Mouse (Mus musculus) hindbrain, embryonic 10.5 days (tissue): ENCODE results near the gene Mien1. TPM values are rescaled to one million over a fixed set of nuclear protein-coding genes. Genes with fewer than 3 reads are reported as not detected.

Source experiments
- DNase-seq: peaks from one replicate; pipeline ENCODE4 v3.0.0-alpha.2; 2017; ENCODE audit warnings: low spot score
- H3K27ac ChIP-seq: fragments of 300-500 bp; sonication (generic); 2 replicates; pipeline ENCODE4 v1.5.1; 2016; ENCODE audit warnings: mild to moderate bottlenecking, moderate library complexity
- H3K27me3 ChIP-seq: fragments of 300-500 bp; sonication (generic); 2 replicates; pipeline ENCODE4 v1.6.1; 2016; ENCODE audit warnings: mild to moderate bottlenecking; ENCODE audit not compliant: poor library complexity, insufficient read depth, severe bottlenecking
- H3K36me3 ChIP-seq: fragments of 300-500 bp; sonication (generic); 2 replicates; pipeline ENCODE4 v1.6.1; 2016; ENCODE audit warnings: mild to moderate bottlenecking, moderate library complexity
- H3K4me1 ChIP-seq: fragments of 300-500 bp; sonication (generic); replicated peaks from 2 replicates; pipeline ENCODE4 v1.6.1; 2016; ENCODE audit warnings: mild to moderate bottlenecking
- H3K4me3 ChIP-seq: fragments of 300-500 bp; sonication (generic); 2 replicates; pipeline ENCODE4 v1.5.1; 2016; ENCODE audit warnings: mild to moderate bottlenecking, moderate library complexity
- H3K9me3 ChIP-seq: fragments of 300-500 bp; sonication (generic); 2 replicates; pipeline ENCODE4 v1.6.1; 2016; ENCODE audit warnings: mild to moderate bottlenecking, moderate library complexity
- WGBS: fragments of 180-500 bp; shearing (Covaris S2); methylation state at CpG from one replicate; pipeline ENCODE4 v1.1.7; 2016; 5-methylcytosine and 5-hydroxymethylcytosine counted together
- polyA plus RNA-seq: library from polyadenylated mRNA; unstranded; fragments of >200 nt; fragmentation: Nextera tagmentation; extraction: Ambion mirVana; gene quantifications from 2 replicates; pipeline ENCODE4 v1.2.1, GENCODE M21; 2016

The Mien1 gene
- polyA plus RNA-seq, 1 experiment from 2014 or later = 161 TPM

- 94% methylated on average over 1 of the region's 1 CpGs for WGBS
- no peak for DNase-seq
- Histone ChIP-seq H3K4me3 (no peak overlapping the region), H3K9me3 (no peaks in the 10 kb centered on the region), H3K27me3 (peaks cover 38% of the 10 kb centered on the region), H3K4me1 (peaks cover 31% of the 10 kb centered on the region), H3K36me3 (no peaks in the 10 kb centered on the region), H3K27ac (no peak overlapping the region)
Observed at GRCm38 (mm10) chr11:98443688-98444087, 4.9 kb upstream of the Mien1 start.

GRCm38 (mm10) chr11:98437441-98437840 is 1.4 kb downstream of the Mien1 start:
- no peak for DNase-seq
- H3K4me1 ChIP-seq = peaks cover 11% of the 10 kb centered on the region
- H3K9me3 ChIP-seq = no peaks in the 10 kb centered on the region
- H3K4me3 ChIP-seq = no peak overlapping the region
- 87% methylated on average over 6 of the region's 6 CpGs for WGBS
- H3K27me3 ChIP-seq = no peaks in the 10 kb centered on the region
- H3K27ac ChIP-seq = no peak overlapping the region
- H3K36me3 ChIP-seq = peaks cover 49% of the 10 kb centered on the region

GRCm38 (mm10) chr11:98435723-98436122 is 3.1 kb downstream of the Mien1 start:
- WGBS = 92% methylated on average over 9 of the region's 9 CpGs
- Histone ChIP-seq H3K4me3 (no peak overlapping the region), H3K9me3 (no peaks in the 10 kb centered on the region), H3K36me3 (peaks cover 61% of the 10 kb centered on the region), H3K27me3 (no peaks in the 10 kb centered on the region), H3K27ac (no peak overlapping the region), H3K4me1 (peaks cover 14% of the 10 kb centered on the region)
- DNase-seq = no peak

GRCm38 (mm10) chr11:98431743-98432502 is 6.9 kb downstream of the Mien1 start:
- no peak overlapping the region for H3K4me3 ChIP-seq
- peaks cover 91% of the 10 kb centered on the region for H3K36me3 ChIP-seq
- no peak overlapping the region for H3K27ac ChIP-seq
- H3K27me3 ChIP-seq = no peaks in the 10 kb centered on the region
- H3K4me1 ChIP-seq = 0 out of 2 replicates have a peak, but pooled peaks cover 3% of the 10 kb centered on the region
- DNase-seq = no peak
- H3K9me3 ChIP-seq = no peaks in the 10 kb centered on the region
- 77% methylated on average over 9 of the region's 9 CpGs for WGBS

- Histone ChIP-seq H3K27me3 (no peaks in the 10 kb centered on the region), H3K9me3 (no peaks in the 10 kb centered on the region), H3K27ac (no peak overlapping the region), H3K36me3 (peaks cover 86% of the 10 kb centered on the region), H3K4me3 (no peak overlapping the region), H3K4me1 (0 out of 2 replicates have a peak, but pooled peaks cover 3% of the 10 kb centered on the region)
- no peak for DNase-seq
- WGBS = 94% methylated on average over 5 of the region's 5 CpGs
Observed at GRCm38 (mm10) chr11:98428436-98428835, 10.4 kb downstream of the Mien1 start.

GRCm38 (mm10) chr11:98426592-98426991 is 12.2 kb downstream of the Mien1 start:
- Histone ChIP-seq H3K4me1 (0 out of 2 replicates have a peak, but pooled peaks cover 3% of the 10 kb centered on the region), H3K27ac (no peak overlapping the region), H3K4me3 (no peak overlapping the region), H3K36me3 (peaks cover 89% of the 10 kb centered on the region), H3K9me3 (no peaks in the 10 kb centered on the region), H3K27me3 (no peaks in the 10 kb centered on the region)
- 92% methylated on average over 7 of the region's 7 CpGs for WGBS
- no peak for DNase-seq

- peaks cover 15% of the 10 kb centered on the region; the same call in 1 of the 2 replicates for H3K27me3 ChIP-seq
- peaks cover 15% of the 10 kb centered on the region for H3K4me1 ChIP-seq
- no peaks in the 10 kb centered on the region for H3K9me3 ChIP-seq
- 83% methylated on average over 10 of the region's 10 CpGs for WGBS
- no peak overlapping the region for H3K27ac ChIP-seq
- H3K36me3 ChIP-seq = peaks cover 42% of the 10 kb centered on the region
- no peak for DNase-seq
- H3K4me3 ChIP-seq = no peak overlapping the region
Observed at GRCm38 (mm10) chr11:98418939-98419547, 19.7 kb downstream of the Mien1 start.

GRCm38 (mm10) chr11:98418273-98418672 is 20.5 kb downstream of the Mien1 start:
- H3K27ac ChIP-seq = 0 out of 2 replicates have a peak overlapping the region, but pooled peaks have one; percentile 25
- H3K27me3 ChIP-seq = peaks cover 17% of the 10 kb centered on the region
- no peak for DNase-seq
- H3K4me3 ChIP-seq = no peak overlapping the region
- 76% methylated on average over 6 of the region's 6 CpGs for WGBS
- peaks cover 36% of the 10 kb centered on the region for H3K36me3 ChIP-seq
- H3K9me3 ChIP-seq = no peaks in the 10 kb centered on the region
- peaks cover 23% of the 10 kb centered on the region for H3K4me1 ChIP-seq

- no peak for DNase-seq
- WGBS = 83% methylated on average over 1 of the region's 1 CpGs
- Histone ChIP-seq H3K27ac (no peak overlapping the region), H3K36me3 (peaks cover 24% of the 10 kb centered on the region), H3K4me3 (no peak overlapping the region), H3K9me3 (no peaks in the 10 kb centered on the region), H3K4me1 (peaks cover 35% of the 10 kb centered on the region), H3K27me3 (peaks cover 28% of the 10 kb centered on the region)
Observed at GRCm38 (mm10) chr11:98417074-98417473, 21.7 kb downstream of the Mien1 start.

- Histone ChIP-seq H3K27me3 (peaks cover 56% of the 10 kb centered on the region), H3K9me3 (no peaks in the 10 kb centered on the region), H3K27ac (no peak overlapping the region), H3K4me3 (peak overlapping the region; percentile 76), H3K36me3 (no peaks in the 10 kb centered on the region), H3K4me1 (peaks cover 53% of the 10 kb centered on the region)
- no peak for DNase-seq
- 22% methylated on average over 2 of the region's 2 CpGs for WGBS
Observed at GRCm38 (mm10) chr11:98414162-98414561, 24.6 kb downstream of the Mien1 start.

- peaks cover 57% of the 10 kb centered on the region for H3K4me1 ChIP-seq
- no peak for DNase-seq
- WGBS = 27% methylated on average over 7 of the region's 7 CpGs
- no peaks in the 10 kb centered on the region for H3K36me3 ChIP-seq
- peak overlapping the region; percentile 93 for H3K27ac ChIP-seq
- peak overlapping the region; percentile 76 for H3K4me3 ChIP-seq
- H3K9me3 ChIP-seq = no peaks in the 10 kb centered on the region
- H3K27me3 ChIP-seq = peaks cover 56% of the 10 kb centered on the region
Observed at GRCm38 (mm10) chr11:98413731-98414130, 25.1 kb downstream of the Mien1 start.

- H3K27ac ChIP-seq = peak overlapping the region; percentile 93
- H3K27me3 ChIP-seq = peaks cover 56% of the 10 kb centered on the region
- H3K4me1 ChIP-seq = peaks cover 61% of the 10 kb centered on the region
- H3K9me3 ChIP-seq = no peaks in the 10 kb centered on the region
- under 1% methylated on average over 40 of the region's 40 CpGs for WGBS
- no peaks in the 10 kb centered on the region for H3K36me3 ChIP-seq
- peak; percentile 68 for DNase-seq
- H3K4me3 ChIP-seq = peak overlapping the region; percentile 76
Observed at GRCm38 (mm10) chr11:98412797-98413301, 25.9 kb downstream of the Mien1 start.

- peak within 1 kb of the TSS; percentile 93 for H3K27ac ChIP-seq
- H3K4me1 ChIP-seq = peaks cover 61% of the 10 kb centered on the region
- peaks cover 56% of the 10 kb centered on the region for H3K27me3 ChIP-seq
- DNase-seq = peak; percentile 85
- no peaks in the 10 kb centered on the region for H3K36me3 ChIP-seq
- WGBS = under 1% methylated on average over 49 of the region's 49 CpGs
- H3K9me3 ChIP-seq = no peaks in the 10 kb centered on the region
- peak within 1 kb of the TSS; percentile 76 for H3K4me3 ChIP-seq
Observed at GRCm38 (mm10) chr11:98412273-98412796, 26.5 kb downstream of the Mien1 start, which contains the start of gene Erbb2. Gene Erbb2, plus strand, starts transcription at chr11:98412470.
